Mouse (Mus musculus) hindbrain, embryonic 13.5 days (tissue): ENCODE data around the gene Chrna3. TPM values are rescaled to one million over a fixed set of nuclear protein-coding genes. Genes with fewer than 3 reads are reported as not detected.
A peak's percentile ranks its signal among the peaks of the same experiment; 100 is the strongest.

Experiments used
- ATAC-seq: fragments of 200-750 bp; cut with Nextera tagmentation; 2 replicates; pipeline ENCODE4 v1.8.0; 2017; ENCODE audit warnings: moderate TSS enrichment; ENCODE audit not compliant: low FRiP score
- H3K27ac ChIP-seq: fragments of 300-500 bp; sonication (generic); 2 replicates; pipeline ENCODE4 v1.5.1; 2015; ENCODE audit warnings: inconsistent platforms, mild to moderate bottlenecking, moderate library complexity
- H3K27me3 ChIP-seq: fragments of 300-500 bp; sonication (generic); 2 replicates; pipeline ENCODE4 v1.6.1; 2015; ENCODE audit warnings: mild to moderate bottlenecking, inconsistent platforms
- H3K36me3 ChIP-seq: fragments of 300-500 bp; sonication (generic); 2 replicates; pipeline ENCODE4 v1.6.1; 2015; ENCODE audit warnings: mild to moderate bottlenecking, inconsistent platforms
- H3K4me1 ChIP-seq: fragments of 300-500 bp; sonication (generic); replicated peaks from 2 replicates; pipeline ENCODE4 v1.6.1; 2015; ENCODE audit warnings: inconsistent platforms
- H3K4me2 ChIP-seq: fragments of 300-500 bp; sonication (generic); 2 replicates; pipeline ENCODE4 v1.6.1; 2015; ENCODE audit warnings: inconsistent platforms, mild to moderate bottlenecking, moderate library complexity
- H3K4me3 ChIP-seq: fragments of 300-500 bp; sonication (generic); 2 replicates; pipeline ENCODE4 v1.5.1; 2015; ENCODE audit warnings: mild to moderate bottlenecking, inconsistent platforms
- H3K9ac ChIP-seq: fragments of 300-500 bp; sonication (generic); 2 replicates; pipeline ENCODE4 v1.6.1; 2015; ENCODE audit warnings: mild to moderate bottlenecking, inconsistent platforms
- H3K9me3 ChIP-seq: fragments of 300-500 bp; sonication (generic); 2 replicates; pipeline ENCODE4 v1.6.1; 2016; ENCODE audit warnings: inconsistent platforms
- WGBS: fragments of 180-500 bp; shearing (Covaris S2); methylation state at CpG from one replicate; pipeline ENCODE4 v1.1.7; 2015; 5-methylcytosine and 5-hydroxymethylcytosine counted together
- polyA plus RNA-seq: library from polyadenylated mRNA; unstranded; fragments of >200 nt; fragmentation: Nextera tagmentation; extraction: Ambion mirVana; gene quantifications from 2 replicates; pipeline ENCODE4 v1.2.1, GENCODE M21; 2015

The Chrna3 gene
- polyA plus RNA-seq, 1 experiment from 2014 or later = 22.4 TPM

- H3K9ac ChIP-seq = no peak overlapping the region
- no peaks in the 10 kb centered on the region for H3K27me3 ChIP-seq
- 74% methylated on average over 8 of the region's 8 CpGs for WGBS
- H3K4me3 ChIP-seq = no peak overlapping the region
- ATAC-seq = no peak
- H3K4me1 ChIP-seq = no peaks in the 10 kb centered on the region
- no peak overlapping the region for H3K4me2 ChIP-seq
- no peak overlapping the region for H3K27ac ChIP-seq
- H3K36me3 ChIP-seq = no peaks in the 10 kb centered on the region
- no peaks in the 10 kb centered on the region for H3K9me3 ChIP-seq
These were observed 12.6 kb upstream of the Chrna3 start for GRCm38 (mm10) chr9:55038948-55039347.

- Histone ChIP-seq H3K9ac (no peak overlapping the region), H3K9me3 (no peaks in the 10 kb centered on the region), H3K4me3 (no peak overlapping the region), H3K36me3 (no peaks in the 10 kb centered on the region), H3K4me2 (no peak overlapping the region), H3K4me1 (0 out of 2 replicates have a peak, but pooled peaks cover 6% of the 10 kb centered on the region), H3K27me3 (peaks cover 9% of the 10 kb centered on the region), H3K27ac (no peak overlapping the region)
- WGBS = 58% methylated on average over 6 of the region's 6 CpGs
- ATAC-seq = no peak
These were observed 5.2 kb upstream of the Chrna3 start for GRCm38 (mm10) chr9:55031435-55032167.

- peak; percentile 64 for ATAC-seq
- Histone ChIP-seq H3K9ac (peak overlapping the region; percentile 85), H3K4me3 (peak overlapping the region; percentile 62), H3K27ac (peak overlapping the region; percentile 77), H3K4me2 (peak overlapping the region; percentile 71), H3K4me1 (peaks cover 40% of the 10 kb centered on the region), H3K36me3 (peaks cover 9% of the 10 kb centered on the region; the same call in 1 of the 2 replicates), H3K27me3 (peaks cover 30% of the 10 kb centered on the region), H3K9me3 (no peaks in the 10 kb centered on the region)
- WGBS = 7% methylated on average over 38 of the region's 38 CpGs
These were observed 658 bp downstream of the Chrna3 start for GRCm38 (mm10) chr9:55025534-55026274.

GRCm38 (mm10) chr9:55023902-55024583 lies 2.3 kb downstream of the Chrna3 start:
- WGBS = 46% methylated on average over 13 of the region's 13 CpGs
- H3K27me3 ChIP-seq = peaks cover 30% of the 10 kb centered on the region
- no peak overlapping the region for H3K4me3 ChIP-seq
- peaks cover 20% of the 10 kb centered on the region; the same call in 1 of the 2 replicates for H3K36me3 ChIP-seq
- no peaks in the 10 kb centered on the region for H3K9me3 ChIP-seq
- no peak for ATAC-seq
- H3K4me1 ChIP-seq = peaks cover 40% of the 10 kb centered on the region
- H3K4me2 ChIP-seq = peak overlapping the region; percentile 71; the same call in 1 of the 2 replicates
- H3K9ac ChIP-seq = no peak overlapping the region
- H3K27ac ChIP-seq = no peak overlapping the region

- 85% methylated on average over 5 of the region's 5 CpGs for WGBS
These were observed 3.0 kb downstream of the Chrna3 start for GRCm38 (mm10) chr9:55023326-55023725.

GRCm38 (mm10) chr9:55016926-55017325 lies 9.4 kb downstream of the Chrna3 start:
- H3K4me1 ChIP-seq = 0 out of 2 replicates have a peak, but pooled peaks cover 4% of the 10 kb centered on the region
- H3K9ac ChIP-seq = no peak overlapping the region
- H3K9me3 ChIP-seq = no peaks in the 10 kb centered on the region
- 88% methylated on average over 3 of the region's 3 CpGs for WGBS
- H3K4me3 ChIP-seq = no peak overlapping the region
- peaks cover 39% of the 10 kb centered on the region for H3K36me3 ChIP-seq
- no peak overlapping the region for H3K27ac ChIP-seq
- no peak overlapping the region for H3K4me2 ChIP-seq
- no peaks in the 10 kb centered on the region for H3K27me3 ChIP-seq
- ATAC-seq = no peak

More at GRCm38 (mm10) chr9:55023326-55023725, 3.0 kb downstream of the Chrna3 start:
- Histone ChIP-seq H3K4me2 (no peak overlapping the region), H3K4me1 (peaks cover 40% of the 10 kb centered on the region), H3K36me3 (peaks cover 20% of the 10 kb centered on the region; the same call in 1 of the 2 replicates), H3K4me3 (no peak overlapping the region), H3K27me3 (peaks cover 30% of the 10 kb centered on the region), H3K9ac (no peak overlapping the region), H3K27ac (no peak overlapping the region), H3K9me3 (no peaks in the 10 kb centered on the region)
- ATAC-seq = no peak

GRCm38 (mm10) chr9:55010588-55011350 lies 15.6 kb downstream of the Chrna3 start:
- no peak overlapping the region for H3K4me3 ChIP-seq
- WGBS = 58% methylated on average over 6 of the region's 6 CpGs
- 0 out of 2 replicates have a peak, but pooled peaks cover 3% of the 10 kb centered on the region for H3K4me1 ChIP-seq
- no peak overlapping the region for H3K4me2 ChIP-seq
- peaks cover 18% of the 10 kb centered on the region for H3K36me3 ChIP-seq
- no peaks in the 10 kb centered on the region for H3K9me3 ChIP-seq
- ATAC-seq = no peak
- no peak overlapping the region for H3K9ac ChIP-seq
- no peaks in the 10 kb centered on the region for H3K27me3 ChIP-seq
- no peak overlapping the region for H3K27ac ChIP-seq

GRCm38 (mm10) chr9:55009692-55010091 lies 16.7 kb downstream of the Chrna3 start:
- H3K27ac ChIP-seq = no peak overlapping the region
- no peak for ATAC-seq
- H3K9ac ChIP-seq = no peak overlapping the region
- H3K4me3 ChIP-seq = no peak overlapping the region
- H3K4me1 ChIP-seq = 0 out of 2 replicates have a peak, but pooled peaks cover 3% of the 10 kb centered on the region
- H3K36me3 ChIP-seq = peaks cover 10% of the 10 kb centered on the region
- no peaks in the 10 kb centered on the region for H3K27me3 ChIP-seq
- WGBS = 87% methylated on average over 2 of the region's 2 CpGs
- H3K4me2 ChIP-seq = no peak overlapping the region
- H3K9me3 ChIP-seq = no peaks in the 10 kb centered on the region

- no peak for ATAC-seq
- H3K4me1 ChIP-seq = peaks cover 8% of the 10 kb centered on the region; the same call in 1 of the 2 replicates
These were observed 22.8 kb downstream of the Chrna3 start for GRCm38 (mm10) chr9:55003609-55004008.

GRCm38 (mm10) chr9:54995645-54996044 lies 30.7 kb downstream of the Chrna3 start:
- Histone ChIP-seq H3K27me3 (no peaks in the 10 kb centered on the region), H3K4me1 (0 out of 2 replicates have a peak, but pooled peaks cover 3% of the 10 kb centered on the region), H3K36me3 (no peaks in the 10 kb centered on the region), H3K27ac (no peak overlapping the region), H3K4me3 (no peak overlapping the region), H3K9ac (no peak overlapping the region), H3K4me2 (no peak overlapping the region), H3K9me3 (no peaks in the 10 kb centered on the region)
- 93% methylated on average over 3 of the region's 3 CpGs for WGBS
- ATAC-seq = no peak

More at GRCm38 (mm10) chr9:55003609-55004008, 22.8 kb downstream of the Chrna3 start:
- Histone ChIP-seq H3K36me3 (no peaks in the 10 kb centered on the region), H3K27me3 (no peaks in the 10 kb centered on the region), H3K27ac (peak overlapping the region; percentile 56; the same call in 1 of the 2 replicates), H3K9ac (no peak overlapping the region), H3K9me3 (no peaks in the 10 kb centered on the region), H3K4me2 (no peak overlapping the region), H3K4me3 (no peak overlapping the region)
- WGBS = 47% methylated on average over 4 of the region's 4 CpGs

GRCm38 (mm10) chr9:54994381-54994780 lies 32.0 kb downstream of the Chrna3 start:
- no peak overlapping the region for H3K4me3 ChIP-seq
- no peak overlapping the region for H3K9ac ChIP-seq
- no peak overlapping the region for H3K27ac ChIP-seq
- H3K4me2 ChIP-seq = no peak overlapping the region
- H3K4me1 ChIP-seq = no peaks in the 10 kb centered on the region
- ATAC-seq = no peak
- H3K9me3 ChIP-seq = no peaks in the 10 kb centered on the region
- H3K27me3 ChIP-seq = no peaks in the 10 kb centered on the region
- H3K36me3 ChIP-seq = no peaks in the 10 kb centered on the region
- WGBS = 42% methylated on average over 3 of the region's 3 CpGs
